Mouse (Mus musculus): ENCODE measurements around the gene Rin2. TPM values are rescaled to one million over a fixed set of nuclear protein-coding genes. Genes with fewer than 3 reads are reported as not detected.
A peak's percentile ranks its signal among the peaks of the same experiment; 100 is the strongest.

Gene Rin2
- polyA plus RNA-seq (2012; rRNA removed): 7.0 and 12.0 TPM in 2 replicates

DNA sequence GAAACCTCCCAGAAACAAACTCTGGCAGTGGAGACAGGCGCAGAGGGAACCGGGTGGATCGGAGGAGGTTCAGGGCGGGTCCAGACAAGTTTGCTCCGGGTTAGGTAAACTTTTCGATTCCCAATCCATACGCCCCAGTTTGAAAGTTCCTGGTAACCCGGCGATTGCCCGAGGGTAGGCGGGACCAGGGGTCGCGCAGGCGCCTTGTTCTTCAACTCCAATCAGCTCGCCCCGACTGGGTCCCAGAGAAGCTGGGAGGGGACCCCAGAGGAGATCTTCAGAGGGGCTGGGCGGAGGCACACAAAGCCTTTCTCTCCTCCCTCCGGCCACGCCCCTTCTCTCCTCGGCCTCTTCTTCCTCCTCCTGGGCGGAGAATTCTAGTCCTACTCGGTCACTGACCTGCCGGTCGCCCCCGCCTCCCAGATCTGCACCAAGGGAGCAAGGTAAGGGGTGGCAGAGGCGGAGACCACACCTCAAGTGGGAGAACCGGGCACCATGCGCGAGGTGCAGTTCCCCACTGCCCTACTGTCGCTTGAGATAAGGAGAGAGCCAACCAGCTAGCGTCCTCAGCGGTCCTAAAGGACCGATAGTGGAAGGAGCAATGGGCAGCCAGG lies at the start of gene Rin2:
Rin2 (plus strand) TSS at position 74 of the 614 bp plus-strand sequence.
- TF ChIP-seq CTCF (IDR thresholded peaks at IDR 0.05; ENCODE audit: borderline replicate concordance, extremely low read depth, insufficient read depth, insufficient read length) (no peak), POLR2A (IDR thresholded peaks at IDR 0.05; ENCODE audit: borderline replicate concordance, extremely low read depth, insufficient read depth, insufficient read length, poor library complexity, severe bottlenecking) (peak; percentile 10; the same call in 1 of the 2 replicates)
- DNase-seq (ENCODE audit: low read depth): peak; percentile 89

DNA sequence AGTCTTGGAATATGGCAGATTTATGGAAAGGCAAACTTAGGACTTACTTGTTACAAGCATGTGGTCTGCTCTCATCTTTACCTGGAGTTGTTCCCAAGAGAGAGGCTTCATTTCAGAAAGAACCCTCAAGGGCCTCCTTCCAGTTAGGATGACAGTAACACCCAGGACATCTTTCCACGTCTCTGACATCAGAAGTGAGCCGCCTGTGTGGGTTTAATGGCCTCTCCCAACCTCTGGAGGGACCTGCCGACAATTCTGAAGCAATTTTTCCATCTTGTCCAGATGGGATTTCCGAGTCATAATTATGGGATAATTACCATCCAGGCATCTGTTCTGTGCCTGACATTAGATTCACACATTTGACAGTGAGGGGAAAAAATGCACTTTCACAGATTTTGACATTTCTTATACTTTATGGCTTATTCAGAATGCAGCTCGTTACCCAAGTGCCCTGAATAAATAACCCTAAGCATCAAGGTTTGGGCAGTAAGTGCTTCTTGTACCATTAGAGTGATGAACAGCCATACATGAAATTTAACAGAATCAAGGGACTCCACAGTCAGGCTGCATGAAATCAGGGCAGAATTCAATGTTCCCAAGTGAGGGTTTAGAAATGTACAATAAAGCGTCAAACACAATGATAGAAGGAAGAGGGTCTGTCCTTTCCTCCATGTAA lies 43.8 kb upstream of the Rin2 start:
- TF ChIP-seq POLR2A (IDR thresholded peaks at IDR 0.05; ENCODE audit: borderline replicate concordance, extremely low read depth, insufficient read depth, insufficient read length, poor library complexity, severe bottlenecking) (no peak), CTCF (IDR thresholded peaks at IDR 0.05; ENCODE audit: borderline replicate concordance, extremely low read depth, insufficient read depth, insufficient read length) (no peak)
- DNase-seq (ENCODE audit: low read depth): peak; percentile 62

DNA sequence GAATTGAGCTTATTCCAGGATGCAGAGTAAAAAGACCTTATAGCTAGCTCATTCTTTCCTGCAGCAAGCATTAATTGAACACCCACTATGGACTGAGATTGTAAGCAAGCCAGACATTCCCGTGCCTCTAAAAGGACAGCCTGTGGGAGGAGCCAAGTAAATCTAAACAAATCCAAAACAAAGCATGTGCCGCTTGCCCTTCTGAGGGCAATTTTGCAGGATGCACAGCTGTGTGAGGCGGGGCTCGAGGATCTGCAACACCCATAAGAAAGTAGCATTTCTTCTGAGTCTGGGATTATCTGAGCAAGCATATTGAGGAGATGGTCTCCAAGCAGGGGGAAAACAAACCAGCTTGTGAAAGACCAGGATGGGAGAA lies 43.2 kb upstream of the Rin2 start:
- peak; percentile 62 for DNase-seq (ENCODE audit: low read depth)
- TF ChIP-seq POLR2A (IDR thresholded peaks at IDR 0.05; ENCODE audit: borderline replicate concordance, extremely low read depth, insufficient read depth, insufficient read length, poor library complexity, severe bottlenecking) (no peak), CTCF (IDR thresholded peaks at IDR 0.05; ENCODE audit: borderline replicate concordance, extremely low read depth, insufficient read depth, insufficient read length) (no peak)

DNA sequence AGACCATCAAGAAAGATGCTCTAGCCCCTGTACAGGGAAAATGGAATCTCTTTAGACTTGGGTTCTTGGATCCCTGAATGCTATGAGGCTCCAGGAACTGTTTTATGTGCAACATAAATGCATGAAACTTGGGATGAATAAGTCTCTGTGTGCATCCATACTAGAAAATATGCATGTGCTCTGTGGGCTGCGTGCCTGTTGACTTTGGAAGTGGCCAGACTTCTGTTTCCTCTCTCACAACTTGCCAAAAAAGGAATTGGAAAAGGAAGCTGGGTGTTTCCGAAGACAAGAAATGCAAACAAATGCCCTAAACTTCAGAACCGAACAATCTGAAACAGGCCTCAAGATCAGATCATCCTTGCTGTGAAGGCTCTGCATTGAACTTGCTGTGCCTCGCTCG lies 41.2 kb upstream of the Rin2 start:
- no peak for DNase-seq (ENCODE audit: low read depth)
- TF ChIP-seq POLR2A (IDR thresholded peaks at IDR 0.05; ENCODE audit: borderline replicate concordance, extremely low read depth, insufficient read depth, insufficient read length, poor library complexity, severe bottlenecking) (no peak), CTCF (IDR thresholded peaks at IDR 0.05; ENCODE audit: borderline replicate concordance, extremely low read depth, insufficient read depth, insufficient read length) (no peak)

DNA sequence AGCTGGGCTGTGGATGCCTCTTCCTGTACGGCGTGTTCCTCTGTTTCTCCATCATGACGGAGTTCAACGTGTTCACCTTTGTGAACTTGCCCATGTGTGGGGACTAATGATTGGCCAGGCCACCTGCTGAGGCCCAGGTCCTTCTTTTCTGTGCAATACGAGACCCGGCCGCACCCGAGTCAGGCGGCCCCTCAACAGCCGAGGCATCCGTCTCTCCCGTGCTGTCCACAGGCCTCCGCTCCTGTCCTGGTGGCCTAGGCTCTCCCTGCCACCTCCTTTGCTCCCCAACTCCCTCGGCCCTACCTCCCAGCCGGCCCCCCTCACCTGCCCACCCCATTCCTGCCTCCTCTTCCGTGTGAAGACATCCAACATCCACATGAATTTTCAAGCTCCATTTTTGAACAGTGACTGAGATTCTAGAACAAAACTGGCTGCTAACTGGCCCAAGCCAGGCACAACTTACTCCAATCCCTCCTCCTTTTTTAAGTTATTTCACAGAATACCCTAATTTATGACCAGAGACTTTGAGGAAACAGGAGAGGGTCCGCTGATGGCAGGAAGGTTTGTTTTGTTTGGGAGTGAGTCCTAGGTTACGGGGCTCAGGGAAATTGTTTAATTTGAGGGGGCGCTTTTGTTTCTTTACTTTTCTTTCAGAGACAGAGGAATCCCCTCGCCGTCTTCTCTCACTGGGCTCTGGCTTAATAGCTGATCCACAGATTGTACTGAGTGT lies 34.6 kb upstream of the Rin2 start:
- no peak for DNase-seq (ENCODE audit: low read depth)
- no peak for TF ChIP-seq POLR2A (IDR thresholded peaks at IDR 0.05; ENCODE audit: borderline replicate concordance, extremely low read depth, insufficient read depth, insufficient read length, poor library complexity, severe bottlenecking)
- TF ChIP-seq CTCF (IDR thresholded peaks at IDR 0.05; ENCODE audit: borderline replicate concordance, extremely low read depth, insufficient read depth, insufficient read length): no peak

DNA sequence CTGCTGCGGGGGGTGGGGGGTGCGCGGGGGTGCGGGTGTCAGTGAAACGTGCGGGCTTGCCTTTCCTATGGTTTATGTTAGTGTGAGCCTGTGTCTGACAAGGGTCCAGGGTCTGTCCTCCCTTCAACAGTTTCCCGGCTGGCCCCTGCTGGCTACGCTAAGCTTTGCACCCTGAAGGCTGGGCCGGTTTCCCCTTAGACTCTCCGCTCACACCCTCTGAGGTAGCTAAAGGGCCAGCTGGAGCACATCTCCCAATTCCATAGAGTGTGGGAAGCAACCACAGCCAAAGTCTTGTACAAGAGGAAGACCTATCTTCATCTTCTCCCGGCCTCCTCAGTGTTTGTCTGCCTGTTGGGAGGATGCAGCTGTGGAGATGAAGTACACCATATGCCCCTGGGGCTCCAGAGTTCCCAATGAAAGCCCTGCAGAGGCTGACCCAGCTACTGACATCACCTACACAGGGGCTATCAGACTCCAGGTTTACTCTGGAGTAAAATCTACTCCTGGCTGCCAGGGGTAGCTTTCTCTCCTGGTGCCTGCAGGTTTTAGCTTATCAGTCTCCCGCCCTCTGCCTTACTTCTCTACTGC lies 19.5 kb upstream of the Rin2 start:
- DNase-seq (ENCODE audit: low read depth): no peak
- TF ChIP-seq POLR2A (IDR thresholded peaks at IDR 0.05; ENCODE audit: borderline replicate concordance, extremely low read depth, insufficient read depth, insufficient read length, poor library complexity, severe bottlenecking): no peak
- TF ChIP-seq CTCF (IDR thresholded peaks at IDR 0.05; ENCODE audit: borderline replicate concordance, extremely low read depth, insufficient read depth, insufficient read length): peak; percentile 34; the same call in 1 of the 2 replicates

DNA sequence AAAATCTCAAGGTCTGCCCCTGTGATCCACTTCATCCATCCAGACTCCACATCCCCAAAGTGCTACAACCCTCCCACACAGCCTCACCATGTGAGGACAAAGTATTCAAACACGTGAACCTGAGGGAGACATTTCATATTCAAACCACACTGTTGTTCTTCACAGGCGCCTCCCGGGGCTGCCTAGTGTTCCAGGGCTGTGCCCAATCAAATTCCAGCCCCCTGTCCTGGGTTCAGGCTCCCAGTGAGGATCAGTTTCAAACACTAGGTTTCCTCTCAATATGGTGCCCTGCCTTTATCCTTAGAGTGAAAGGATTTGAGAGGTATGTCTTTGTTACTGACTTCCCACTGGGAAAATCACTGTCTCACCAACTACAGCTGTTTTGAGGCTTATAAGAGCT lies 18.9 kb upstream of the Rin2 start:
- no peak for TF ChIP-seq CTCF (IDR thresholded peaks at IDR 0.05; ENCODE audit: borderline replicate concordance, extremely low read depth, insufficient read depth, insufficient read length)
- no peak for TF ChIP-seq POLR2A (IDR thresholded peaks at IDR 0.05; ENCODE audit: borderline replicate concordance, extremely low read depth, insufficient read depth, insufficient read length, poor library complexity, severe bottlenecking)
- DNase-seq (ENCODE audit: low read depth): no peak

DNA sequence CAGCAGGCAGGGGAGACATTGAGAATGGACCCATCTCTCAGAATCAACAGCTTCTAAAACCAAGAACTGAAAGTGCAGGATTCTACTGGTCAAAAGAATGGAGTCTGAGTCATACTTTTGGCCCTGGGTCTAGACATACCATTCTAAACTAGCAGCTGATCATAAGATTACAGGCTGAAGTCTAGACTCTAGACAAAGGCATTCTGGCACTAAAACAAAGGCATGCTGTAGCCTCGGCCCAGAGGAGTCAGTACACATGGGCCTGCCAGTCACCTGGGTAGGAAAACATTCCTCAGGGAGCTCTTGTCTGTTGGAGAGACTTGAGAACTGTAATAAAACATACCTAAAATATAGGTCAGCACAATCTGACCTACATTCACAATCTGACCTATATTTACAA lies 18.3 kb upstream of the Rin2 start:
- DNase-seq (ENCODE audit: low read depth): no peak
- no peak for TF ChIP-seq POLR2A (IDR thresholded peaks at IDR 0.05; ENCODE audit: borderline replicate concordance, extremely low read depth, insufficient read depth, insufficient read length, poor library complexity, severe bottlenecking)
- no peak for TF ChIP-seq CTCF (IDR thresholded peaks at IDR 0.05; ENCODE audit: borderline replicate concordance, extremely low read depth, insufficient read depth, insufficient read length)

DNA sequence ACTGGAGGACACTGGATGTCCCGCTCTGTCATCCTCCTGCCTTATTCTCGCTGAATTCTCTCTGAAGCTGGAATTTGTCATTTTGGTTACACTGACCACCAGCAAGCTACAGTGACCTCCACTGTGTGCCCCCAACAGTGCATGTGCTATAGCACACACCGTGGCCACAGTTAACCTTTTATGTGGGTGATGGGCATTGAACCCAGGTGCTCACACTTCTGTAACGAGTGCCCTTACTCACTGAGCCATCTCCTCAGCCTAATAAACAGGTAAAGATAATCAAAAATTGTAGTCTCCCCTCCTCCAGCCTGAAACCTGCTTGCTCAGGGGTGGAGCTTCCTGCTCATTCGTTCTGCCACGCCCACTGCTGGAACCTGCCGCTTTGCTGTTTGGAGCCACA lies 13.8 kb upstream of the Rin2 start:
- DNase-seq (ENCODE audit: low read depth): no peak
- TF ChIP-seq POLR2A (IDR thresholded peaks at IDR 0.05; ENCODE audit: borderline replicate concordance, extremely low read depth, insufficient read depth, insufficient read length, poor library complexity, severe bottlenecking) (no peak), CTCF (IDR thresholded peaks at IDR 0.05; ENCODE audit: borderline replicate concordance, extremely low read depth, insufficient read depth, insufficient read length) (no peak)

DNA sequence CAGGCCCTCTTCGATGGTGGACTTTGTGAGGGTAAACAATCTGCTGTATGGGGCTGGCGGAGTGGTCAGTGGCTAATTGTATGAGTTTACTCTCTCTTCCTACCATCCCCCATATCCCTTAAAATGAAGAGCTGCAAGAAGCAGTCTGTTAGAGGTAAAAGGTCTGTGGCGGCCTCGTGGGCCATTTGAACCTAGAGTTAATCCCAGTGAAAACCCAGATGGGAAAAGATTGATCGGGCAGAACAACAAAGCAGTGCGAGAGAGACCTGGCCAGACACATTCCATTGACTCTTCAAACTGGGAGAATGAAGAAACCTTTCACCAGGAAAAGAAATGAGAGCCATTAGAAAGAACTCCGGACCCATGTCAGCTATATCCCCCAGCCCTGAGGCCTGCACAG lies 11.1 kb upstream of the Rin2 start:
- TF ChIP-seq POLR2A (IDR thresholded peaks at IDR 0.05; ENCODE audit: borderline replicate concordance, extremely low read depth, insufficient read depth, insufficient read length, poor library complexity, severe bottlenecking): no peak
- no peak for TF ChIP-seq CTCF (IDR thresholded peaks at IDR 0.05; ENCODE audit: borderline replicate concordance, extremely low read depth, insufficient read depth, insufficient read length)
- no peak for DNase-seq (ENCODE audit: low read depth)

DNA sequence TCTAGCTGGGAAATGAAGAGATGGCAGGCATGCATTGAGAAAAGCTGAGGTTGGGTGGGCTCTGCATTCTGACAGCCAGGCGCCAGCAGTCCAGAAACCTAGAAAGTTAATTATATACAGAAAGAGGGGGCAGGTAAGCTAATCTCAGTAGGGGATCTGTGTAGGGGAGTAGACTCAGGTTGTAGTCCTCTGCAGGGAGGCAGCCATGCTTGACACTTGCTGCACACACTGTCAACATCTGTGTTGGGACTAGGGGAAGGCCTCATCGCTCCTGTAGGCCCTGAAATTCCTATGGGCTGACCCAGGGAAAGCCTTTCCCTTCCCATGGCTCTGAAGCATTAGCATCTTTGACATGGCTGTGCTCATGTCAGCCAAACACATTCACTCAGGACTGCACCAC lies 10.7 kb upstream of the Rin2 start:
- TF ChIP-seq POLR2A (IDR thresholded peaks at IDR 0.05; ENCODE audit: borderline replicate concordance, extremely low read depth, insufficient read depth, insufficient read length, poor library complexity, severe bottlenecking) (no peak), CTCF (IDR thresholded peaks at IDR 0.05; ENCODE audit: borderline replicate concordance, extremely low read depth, insufficient read depth, insufficient read length) (no peak)
- DNase-seq (ENCODE audit: low read depth): no peak
